Mouse (Mus musculus): Measurements from ENCODE around the gene Syk.

Gene Syk

GRCm38 (mm10) chr13:52582878-52583661, at the start of gene Syk:
Gene Syk, plus strand, starts transcription at chr13:52583173.
- DNase-seq: peak; percentile 88

- DNase-seq: no peak
Observed at GRCm38 (mm10) chr13:52533644-52534043, 49.3 kb upstream of the Syk start.

- DNase-seq: peak; percentile 89
Observed at GRCm38 (mm10) chr13:52535542-52535941, 47.4 kb upstream of the Syk start.

GRCm38 (mm10) chr13:52537754-52538587, 45.0 kb upstream of the Syk start:
- DNase-seq: peak; percentile 49

- peak; percentile 65 for DNase-seq
Observed at GRCm38 (mm10) chr13:52538588-52539116, 44.3 kb upstream of the Syk start.

GRCm38 (mm10) chr13:52539461-52539860, 43.5 kb upstream of the Syk start:
- no peak for DNase-seq

GRCm38 (mm10) chr13:52541385-52542035, 41.5 kb upstream of the Syk start:
- DNase-seq: no peak

GRCm38 (mm10) chr13:52542036-52542526, 40.9 kb upstream of the Syk start:
- no peak for DNase-seq

GRCm38 (mm10) chr13:52542636-52543035, 40.3 kb upstream of the Syk start:
- no peak for DNase-seq

GRCm38 (mm10) chr13:52546288-52546687, 36.7 kb upstream of the Syk start:
- no peak for DNase-seq

- DNase-seq: no peak
Observed at GRCm38 (mm10) chr13:52550690-52551193, 32.2 kb upstream of the Syk start.

- peak; percentile 45 for DNase-seq
Observed at GRCm38 (mm10) chr13:52551275-52551674, 31.7 kb upstream of the Syk start.

GRCm38 (mm10) chr13:52552822-52553477, 30.0 kb upstream of the Syk start:
- DNase-seq: no peak

- no peak for DNase-seq
Observed at GRCm38 (mm10) chr13:52554722-52555121, 28.3 kb upstream of the Syk start.

- DNase-seq: no peak
Observed at GRCm38 (mm10) chr13:52557421-52557820, 25.6 kb upstream of the Syk start.

GRCm38 (mm10) chr13:52561367-52562165, 21.4 kb upstream of the Syk start:
- no peak for DNase-seq

GRCm38 (mm10) chr13:52562166-52562571, 20.8 kb upstream of the Syk start:
- no peak for DNase-seq

- DNase-seq: no peak
Observed at GRCm38 (mm10) chr13:52565103-52565739, 17.8 kb upstream of the Syk start.

GRCm38 (mm10) chr13:52566188-52566760, 16.7 kb upstream of the Syk start:
- no peak for DNase-seq

GRCm38 (mm10) chr13:52566777-52567176, 16.2 kb upstream of the Syk start:
- DNase-seq: no peak

Measured in thymus, postnatal 4 days (tissue).